Mouse (Mus musculus): ENCODE measurements around the gene Mettl7a1. TPM values are rescaled to one million over a fixed set of nuclear protein-coding genes. Genes with fewer than 3 reads are reported as not detected.

The Mettl7a1 gene
- total and polyA plus RNA-seq, 3 experiments, result 17.3 to 34.4 TPM; not detected in 1

- DNase-seq (ENCODE audit: low read depth, low spot score), result peak; percentile 74
- Histone ChIP-seq H3K9me3 (replicated peaks; ENCODE audit: insufficient read depth, low read length) (no peaks in the 10 kb centered on the region), H3K9ac (ENCODE audit: control insufficient read depth, low read depth, low read length, poor library complexity, severe bottlenecking) (no peak overlapping the region), H3K27me3 (ENCODE audit: control insufficient read depth in 1 of 2, insufficient read depth in 2 of 2, low read length in 2 of 2) (no peaks in the 10 kb centered on the region), H3K4me1 (ENCODE audit: control insufficient read depth in 1 of 2, insufficient read depth in 2 of 2, low read length in 2 of 2) (peaks cover 19 to 23% of the 10 kb centered on the region in 2 experiments), H3K79me2 (ENCODE audit: control insufficient read depth, insufficient read depth, low read length, poor library complexity) (peaks cover 4% of the 10 kb centered on the region; the same call in 1 of the 2 replicates), H3K4me3 (ENCODE audit: control insufficient read depth in 1 of 2, insufficient read depth in 1 of 2, low read depth in 2 of 2, low read length in 2 of 2) (no peak overlapping the region), H3K36me3 (ENCODE audit: control insufficient read depth in 1 of 2, insufficient read depth in 2 of 2, low read length in 2 of 2) (peaks cover 0 to 22% of the 10 kb centered on the region in 2 experiments; a peak in 2 of 4 replicates), H3K27ac (ENCODE audit: control insufficient read depth, low read depth, low read length) (peak overlapping the region; percentile 22; the same call in 1 of the 2 replicates)
- TF ChIP-seq ZNF384 (IDR thresholded peaks at IDR 0.05; ENCODE audit: low read depth, low read length) (no peak), USF1 (IDR thresholded peaks at IDR 0.05; ENCODE audit: low read depth, low read length) (0 out of 2 replicates have a peak, but pooled peaks have one; percentile 19), SIN3A (IDR thresholded peaks at IDR 0.05; ENCODE audit: low read length) (no peak), CHD1 (IDR thresholded peaks at IDR 0.05; ENCODE audit: low read depth, low read length) (no peak), ZKSCAN1 (IDR thresholded peaks at IDR 0.05; ENCODE audit: low read depth, low read length) (no peak), MAX (IDR thresholded peaks at IDR 0.05; ENCODE audit: low read length) (no peak), MXI1 (IDR thresholded peaks at IDR 0.05; ENCODE audit: low read depth, low read length) (peak; percentile 10; the same call in 1 of the 2 replicates), ZC3H11A (IDR thresholded peaks at IDR 0.05; ENCODE audit: low read depth, low read length) (no peak), ZMIZ1 (IDR thresholded peaks at IDR 0.05; ENCODE audit: low read depth, low read length) (no peak), ELF1 (IDR thresholded peaks at IDR 0.05; ENCODE audit: low read depth, low read length) (no peak), POLR2A (IDR thresholded peaks at IDR 0.05; ENCODE audit: control insufficient read depth in 1 of 2, insufficient read depth in 1 of 2, low read depth in 1 of 2, low read length in 2 of 2, poor library complexity in 1 of 2) (no peak), E2F4 (IDR thresholded peaks at IDR 0.05; ENCODE audit: borderline replicate concordance, low read depth, low read length) (no peak), BHLHE40 (IDR thresholded peaks at IDR 0.05; ENCODE audit: borderline replicate concordance, low read depth, low read length) (no peak), RAD21 (IDR thresholded peaks at IDR 0.05; ENCODE audit: low read depth, low read length) (no peak), HCFC1 (IDR thresholded peaks at IDR 0.05; ENCODE audit: low read depth, low read length) (no peak), GATA1 (IDR thresholded peaks at IDR 0.05; ENCODE audit: low read depth, low read length) (no peak), MYC (IDR thresholded peaks at IDR 0.05; ENCODE audit: low read depth, low read length) (no peak), SMC3 (IDR thresholded peaks at IDR 0.05; ENCODE audit: low read depth, low read length) (no peak), POLR2AphosphoS2 (IDR thresholded peaks at IDR 0.05; ENCODE audit: low read length) (no peak), MAZ (IDR thresholded peaks at IDR 0.05; ENCODE audit: low read depth, low read length) (no peak), JUND (IDR thresholded peaks at IDR 0.05; ENCODE audit: low read depth, low read length) (no peak), KAT2A (conservative IDR thresholded peaks at IDR 0.05; ENCODE audit: low read depth, low read length) (no peak), NRF1 (IDR thresholded peaks at IDR 0.05; ENCODE audit: insufficient read depth, low read depth, low read length, poor library complexity, severe bottlenecking) (no peak), NELFE (IDR thresholded peaks at IDR 0.05; ENCODE audit: low read depth, low read length) (no peak), GABPA (IDR thresholded peaks at IDR 0.05; ENCODE audit: low read depth, low read length) (peak; percentile 77; the same call in 1 of the 2 replicates), MAFK (IDR thresholded peaks at IDR 0.05; ENCODE audit: borderline replicate concordance, low read depth, low read length) (peak; percentile 89), EP300 (IDR thresholded peaks at IDR 0.05; ENCODE audit: low read depth in 1 of 2, low read length in 2 of 2) (no peak), ETS1 (IDR thresholded peaks at IDR 0.05; ENCODE audit: low read depth, low read length) (peak; percentile 73), CHD2 (IDR thresholded peaks at IDR 0.05; ENCODE audit: low read length) (no peak), TAL1 (IDR thresholded peaks at IDR 0.05; ENCODE audit: low read length) (no peak), POLR2AphosphoS5 (IDR thresholded peaks at IDR 0.05; ENCODE audit: borderline replicate concordance, low read depth, low read length) (no peak), UBTF (IDR thresholded peaks at IDR 0.05; ENCODE audit: borderline replicate concordance, insufficient read depth, low read depth, low read length) (no peak), CTCF (IDR thresholded peaks at IDR 0.05 in 2 of 3, conservative IDR thresholded peaks at IDR 0.05 in 1 of 3; ENCODE audit: control insufficient read depth in 1 of 3, insufficient read depth in 1 of 3, low read depth in 2 of 3, low read length in 3 of 3, poor library complexity in 1 of 3, severe bottlenecking in 1 of 3) (no peak), MYB (IDR thresholded peaks at IDR 0.05; ENCODE audit: low read depth, low read length) (no peak), MEF2A (IDR thresholded peaks at IDR 0.05; ENCODE audit: extremely low read depth, insufficient replicate concordance, low read depth, low read length, poor library complexity, severe bottlenecking) (no peak), TCF12 (IDR thresholded peaks at IDR 0.05; ENCODE audit: low read depth, low read length) (no peak), RCOR1 (IDR thresholded peaks at IDR 0.05; ENCODE audit: low read depth, low read length) (no peak), USF2 (IDR thresholded peaks at IDR 0.05; ENCODE audit: borderline replicate concordance in 1 of 2, insufficient read depth in 1 of 2, low read depth in 1 of 2, low read length in 2 of 2) (no peak)
Observed at GRCm38 (mm10) chr15:100300499-100300898, 3.4 kb upstream of the Mettl7a1 start.

All from MEL (cell line).